Mouse (Mus musculus) kidney, adult 2 months (tissue): ENCODE measurements around the gene Gm38394. TPM values are rescaled to one million over a fixed set of nuclear protein-coding genes. Genes with fewer than 3 reads are reported as not detected.

ENCODE experiments used
- DNase-seq: peaks from one replicate; pipeline ENCODE4 v3.0.0; 2021
- H3K27ac ChIP-seq: fragments of 200-500 bp; 2 replicates; pipeline ENCODE4 v1.5.1; 2012; ENCODE audit warnings: low read depth, low read length, control low read depth, inconsistent platforms; ENCODE audit not compliant: insufficient read depth
- H3K27me3 ChIP-seq: fragments of 200-500 bp; replicated peaks from 2 replicates; pipeline ENCODE4 v1.6.1; 2012; ENCODE audit warnings: mild to moderate bottlenecking, moderate library complexity, low read length, inconsistent platforms; ENCODE audit not compliant: control insufficient read depth, insufficient read depth
- H3K36me3 ChIP-seq: fragments of 200-500 bp; 2 replicates; pipeline ENCODE4 v1.6.1; 2012; ENCODE audit warnings: mild to moderate bottlenecking, moderate library complexity, low read length, inconsistent platforms; ENCODE audit not compliant: control insufficient read depth, insufficient read depth
- H3K4me1 ChIP-seq: fragments of 200-500 bp; 2 replicates; pipeline ENCODE4 v1.6.1; 2011; ENCODE audit warnings: low read length; ENCODE audit not compliant: control insufficient read depth, insufficient read depth
- H3K4me3 ChIP-seq: fragments of 200-500 bp; 2 replicates; pipeline ENCODE4 v1.5.1; 2011; ENCODE audit warnings: mild to moderate bottlenecking, low read depth, low read length, control low read depth; ENCODE audit not compliant: insufficient read depth
- CTCF ChIP-seq: fragments of 200-500 bp; conservative IDR thresholded peaks from 2 replicates; pipeline ENCODE4 v1.5.1; 2011; ENCODE audit warnings: low read depth, mild to moderate bottlenecking, control low read depth, low read length, moderate library complexity, mixed read lengths; ENCODE audit not compliant: insufficient read depth, insufficient read length
- POLR2A ChIP-seq: fragments of 200-500 bp; IDR thresholded peaks from one replicate; pipeline ENCODE4 v1.6.1; 2011; ENCODE audit warnings: low read depth, low read length, control low read depth
- WGBS: fragments of 180-500 bp; shearing (Covaris S2); methylation state at CpG from one replicate; pipeline ENCODE4 v1.1.7; 2018; 5-methylcytosine and 5-hydroxymethylcytosine counted together
- polyA plus RNA-seq: library from polyadenylated mRNA; depleted of rRNA; stranded (reverse); fragments of >200 nt; gene quantifications from 2 replicates; pipeline ENCODE4 v1.2.3, GENCODE M21; 2012

The Gm38394 gene
- polyA plus RNA-seq, 1 experiment, result 2.1 TPM

GRCm38 (mm10) chr1:133645652-133646051 lies 15.5 kb downstream of the Gm38394 start:
- H3K4me3 ChIP-seq, result no peak overlapping the region
- H3K36me3 ChIP-seq, result peaks cover 6% of the 10 kb centered on the region
- H3K4me1 ChIP-seq, result no peaks in the 10 kb centered on the region; the same call in 1 of the 2 replicates
- no peak for TF ChIP-seq POLR2A
- WGBS, result 92% methylated on average over 5 of the region's 5 CpGs
- H3K27ac ChIP-seq, result no peak overlapping the region
- DNase-seq, result no peak
- no peaks in the 10 kb centered on the region for H3K27me3 ChIP-seq

DNA sequence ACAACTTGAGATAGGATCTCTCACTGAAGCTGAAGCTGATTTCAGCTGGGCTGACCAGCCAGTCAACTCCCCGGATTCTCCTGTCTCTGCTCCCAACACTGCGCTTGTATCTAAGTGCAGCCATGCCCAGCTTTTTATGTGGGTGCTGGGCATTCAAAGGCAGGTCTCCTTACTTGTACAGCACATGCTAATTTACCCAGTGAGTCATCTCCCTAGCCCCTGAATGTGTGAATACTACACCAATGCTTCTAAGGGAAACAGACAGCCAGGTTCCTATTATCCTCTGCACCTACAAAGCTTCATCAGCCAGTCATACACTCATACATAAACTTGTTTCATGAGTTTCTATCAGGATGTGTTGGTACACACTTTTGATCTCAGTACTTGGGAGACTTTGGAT lies 20.0 kb downstream of the Gm38394 start:
- H3K4me1 ChIP-seq, result no peaks in the 10 kb centered on the region
- DNase-seq, result no peak
- no peak overlapping the region for H3K4me3 ChIP-seq
- no peak overlapping the region for H3K27ac ChIP-seq
- peaks cover 18% of the 10 kb centered on the region for H3K36me3 ChIP-seq
- WGBS, result 91% methylated on average over 2 of the region's 2 CpGs
- TF ChIP-seq POLR2A, result no peak
- TF ChIP-seq CTCF, result no peak
- H3K27me3 ChIP-seq, result no peaks in the 10 kb centered on the region

GRCm38 (mm10) chr1:133638517-133638916 lies 22.6 kb downstream of the Gm38394 start:
- Histone ChIP-seq H3K4me1 (no peaks in the 10 kb centered on the region), H3K36me3 (peaks cover 24% of the 10 kb centered on the region), H3K4me3 (no peak overlapping the region), H3K27me3 (no peaks in the 10 kb centered on the region), H3K27ac (no peak overlapping the region)
- DNase-seq, result no peak
- no peak for TF ChIP-seq CTCF
- TF ChIP-seq POLR2A, result no peak
- WGBS, result 92% methylated on average over 6 of the region's 6 CpGs

DNA sequence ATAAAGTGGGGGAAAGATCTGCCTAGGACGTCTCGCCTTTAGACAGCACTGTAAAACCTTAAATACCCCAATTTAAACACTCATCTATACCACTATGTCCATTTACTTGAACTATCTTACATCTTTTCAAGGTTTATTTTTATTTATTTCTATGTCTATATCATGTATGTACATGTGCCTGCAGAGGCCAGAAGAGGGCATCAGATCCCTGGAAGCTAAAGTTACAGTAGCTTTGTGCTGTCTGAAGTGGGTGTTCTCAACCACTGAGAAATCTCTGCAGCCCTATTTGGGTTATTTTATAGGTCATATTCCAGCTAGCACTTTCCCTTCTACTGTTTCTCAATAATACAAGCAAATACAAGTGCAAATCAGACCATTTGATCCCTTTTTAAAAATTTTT lies 28.9 kb downstream of the Gm38394 start:
- TF ChIP-seq CTCF (no peak), POLR2A (no peak)
- Histone ChIP-seq H3K4me1 (no peaks in the 10 kb centered on the region), H3K36me3 (peaks cover 28% of the 10 kb centered on the region), H3K27ac (no peak overlapping the region), H3K4me3 (no peak overlapping the region), H3K27me3 (no peaks in the 10 kb centered on the region)
- peak; percentile 11 for DNase-seq
- 84% methylated on average over 2 of the region's 2 CpGs for WGBS

- TF ChIP-seq CTCF (no peak), POLR2A (no peak)
These were observed 36.1 kb downstream of the Gm38394 start for GRCm38 (mm10) chr1:133625052-133625451.

GRCm38 (mm10) chr1:133618311-133618710 lies 42.8 kb downstream of the Gm38394 start:
- H3K4me3 ChIP-seq, result no peak overlapping the region
- peak; percentile 34 for DNase-seq
- no peak overlapping the region for H3K27ac ChIP-seq
- no peak for TF ChIP-seq POLR2A
- TF ChIP-seq CTCF, result no peak
- whole genome bisulfite sequencing, result 55% methylated on average over 8 of the region's 8 CpGs
- H3K4me1 ChIP-seq, result no peaks in the 10 kb centered on the region; the same call in 1 of the 2 replicates
- H3K27me3 ChIP-seq, result no peaks in the 10 kb centered on the region
- H3K36me3 ChIP-seq, result peaks cover 10% of the 10 kb centered on the region

More at GRCm38 (mm10) chr1:133625052-133625451, 36.1 kb downstream of the Gm38394 start:
- Histone ChIP-seq H3K27ac (no peak overlapping the region), H3K4me3 (no peak overlapping the region), H3K4me1 (no peaks in the 10 kb centered on the region), H3K36me3 (peaks cover 30% of the 10 kb centered on the region), H3K27me3 (no peaks in the 10 kb centered on the region)
- 82% methylated on average over 2 of the region's 2 CpGs for WGBS
- DNase-seq, result no peak

GRCm38 (mm10) chr1:133617908-133618307 lies 43.2 kb downstream of the Gm38394 start:
- no peaks in the 10 kb centered on the region; the same call in 1 of the 2 replicates for H3K4me1 ChIP-seq
- no peak overlapping the region for H3K27ac ChIP-seq
- WGBS, result 63% methylated on average over 2 of the region's 2 CpGs
- no peak for DNase-seq
- peaks cover 8% of the 10 kb centered on the region for H3K36me3 ChIP-seq
- no peaks in the 10 kb centered on the region for H3K27me3 ChIP-seq
- no peak for TF ChIP-seq POLR2A
- TF ChIP-seq CTCF, result no peak
- no peak overlapping the region for H3K4me3 ChIP-seq

DNA sequence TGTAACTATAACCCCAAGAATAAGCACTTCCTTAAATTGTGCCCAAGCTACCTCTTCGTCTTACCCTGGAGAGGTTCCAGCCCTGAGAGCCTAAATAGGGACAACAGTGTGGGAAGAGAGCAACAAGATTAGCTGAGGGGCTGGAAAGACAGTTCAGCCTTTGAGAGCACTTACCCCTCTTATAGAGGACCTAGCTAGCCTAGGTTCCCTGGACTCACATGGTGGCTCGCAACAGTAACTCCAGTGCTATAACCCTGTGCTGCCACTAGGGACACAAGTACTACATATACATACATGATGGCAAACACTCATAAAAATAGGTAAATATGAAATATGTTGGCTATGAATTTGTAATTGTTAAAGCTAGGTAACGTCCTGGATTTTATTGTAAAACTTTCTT lies 47.3 kb downstream of the Gm38394 start:
- H3K4me3 ChIP-seq, result no peak overlapping the region
- TF ChIP-seq POLR2A (no peak), CTCF (peak; percentile 32; the same call in 1 of the 2 replicates)
- H3K36me3 ChIP-seq, result no peaks in the 10 kb centered on the region
- WGBS, result 84% methylated on average over 3 of the region's 3 CpGs
- peaks cover 3% of the 10 kb centered on the region; the same call in 1 of the 2 replicates for H3K4me1 ChIP-seq
- DNase-seq, result no peak
- no peak overlapping the region for H3K27ac ChIP-seq
- no peaks in the 10 kb centered on the region for H3K27me3 ChIP-seq
